Mouse (Mus musculus): ENCODE measurements around the gene Sptbn4.
A peak's percentile ranks its signal among the peaks of the same experiment; 100 is the strongest.

The Sptbn4 gene

GRCm38 (mm10) chr7:27355745-27356240 is 91.7 kb downstream of the Sptbn4 start, which contains the start of gene Shkbp1:
Gene Shkbp1, minus strand, starts transcription at chr7:27356019.
- DNase-seq (ENCODE audit: extremely low read depth, low read depth, low spot score): no peak

- DNase-seq (ENCODE audit: extremely low read depth, low read depth, low spot score): no peak
Observed at GRCm38 (mm10) chr7:27355261-27355660, 92.2 kb downstream of the Sptbn4 start.

- DNase-seq (ENCODE audit: extremely low read depth, low read depth, low spot score): no peak
Observed at GRCm38 (mm10) chr7:27354783-27355182, 92.7 kb downstream of the Sptbn4 start.

- no peak for DNase-seq (ENCODE audit: extremely low read depth, low read depth, low spot score)
Observed at GRCm38 (mm10) chr7:27354144-27354543, 93.3 kb downstream of the Sptbn4 start.

GRCm38 (mm10) chr7:27345444-27345843 is 102.0 kb downstream of the Sptbn4 start:
- no peak for DNase-seq (ENCODE audit: extremely low read depth, low read depth, low spot score)

- no peak for DNase-seq (ENCODE audit: extremely low read depth, low read depth, low spot score)
Observed at GRCm38 (mm10) chr7:27342595-27342994, 104.9 kb downstream of the Sptbn4 start.

- DNase-seq (ENCODE audit: extremely low read depth, low read depth, low spot score): no peak
Observed at GRCm38 (mm10) chr7:27339519-27339918, 108.0 kb downstream of the Sptbn4 start.

- no peak for DNase-seq (ENCODE audit: extremely low read depth, low read depth, low spot score)
Observed at GRCm38 (mm10) chr7:27339114-27339513, 108.4 kb downstream of the Sptbn4 start.

GRCm38 (mm10) chr7:27337175-27337853 is 110.2 kb downstream of the Sptbn4 start, which contains the start of gene Ltbp4:
Gene Ltbp4, minus strand, starts transcription at chr7:27337692.
- DNase-seq (ENCODE audit: extremely low read depth, low read depth, low spot score): no peak

- DNase-seq (ENCODE audit: extremely low read depth, low read depth, low spot score): no peak
Observed at GRCm38 (mm10) chr7:27335928-27336823, 111.3 kb downstream of the Sptbn4 start.

- DNase-seq (ENCODE audit: extremely low read depth, low read depth, low spot score): no peak
Observed at GRCm38 (mm10) chr7:27335011-27335720, 112.3 kb downstream of the Sptbn4 start.

GRCm38 (mm10) chr7:27334405-27334911 is 113.0 kb downstream of the Sptbn4 start:
- no peak for DNase-seq (ENCODE audit: extremely low read depth, low read depth, low spot score)

GRCm38 (mm10) chr7:27333316-27333941 is 114.1 kb downstream of the Sptbn4 start:
- no peak for DNase-seq (ENCODE audit: extremely low read depth, low read depth, low spot score)

- DNase-seq (ENCODE audit: extremely low read depth, low read depth, low spot score): no peak
Observed at GRCm38 (mm10) chr7:27332353-27333199, 114.9 kb downstream of the Sptbn4 start.

- no peak for DNase-seq (ENCODE audit: extremely low read depth, low read depth, low spot score)
Observed at GRCm38 (mm10) chr7:27331854-27332253, 115.6 kb downstream of the Sptbn4 start.

GRCm38 (mm10) chr7:27331541-27331851 is 116.0 kb downstream of the Sptbn4 start:
- no peak for DNase-seq (ENCODE audit: extremely low read depth, low read depth, low spot score)

- peak; percentile 99 for DNase-seq (ENCODE audit: extremely low read depth, low read depth, low spot score)
Observed at GRCm38 (mm10) chr7:27330709-27331540, 116.6 kb downstream of the Sptbn4 start.

- no peak for DNase-seq (ENCODE audit: extremely low read depth, low read depth, low spot score)
Observed at GRCm38 (mm10) chr7:27329981-27330380, 117.5 kb downstream of the Sptbn4 start.
